Mouse (Mus musculus) testis, adult 10 weeks (tissue): ENCODE measurements around the gene Tbx20. TPM values are rescaled to one million over a fixed set of nuclear protein-coding genes. Genes with fewer than 3 reads are reported as not detected.

ENCODE experiments used
- polyA plus RNA-seq: library from polyadenylated mRNA; stranded (reverse); fragments of 350-450 nt; fragmentation: Illumina TruSeq; extraction: RNeasy Lipid Tissue Mini Kit (QIAGEN cat#74804); gene quantifications from one replicate; pipeline ENCODE4 v1.2.3, GENCODE M21; 2014; ENCODE audit warnings: low read depth, low replicate concordance

The Tbx20 gene
- polyA plus RNA-seq = 0.04 TPM

GRCm38 (mm10) chr9:24774160-24774969 lies at the start of gene Tbx20:
Tbx20 (minus strand) TSS chr9:24774303.

GRCm38 (mm10) chr9:24695700-24696404 lies 78.3 kb downstream of the Tbx20 start, which contains the start of gene Dpy19l2:
Dpy19l2 (minus strand) TSS chr9:24696293.

Other genes starting within 250 kb of the Tbx20 start
- 408 TPM for gene Cypt4, start 149.1 kb downstream of the Tbx20 start, polyA plus RNA-seq
- gene Dpy19l2, start 78.0 kb downstream of the Tbx20 start, polyA plus RNA-seq = 324 TPM